Mouse (Mus musculus) embryonic facial prominence, embryonic 14.5 days (tissue): ENCODE data around the gene Dlg4. TPM values are rescaled to one million over a fixed set of nuclear protein-coding genes. Genes with fewer than 3 reads are reported as not detected.

Experiments
- ATAC-seq: fragments of 200-750 bp; cut with Nextera tagmentation; 2 replicates; pipeline ENCODE4 v1.8.0; 2017; ENCODE audit warnings: low read depth, moderate number of reproducible peaks, moderate TSS enrichment
- DNase-seq: peaks from one replicate; pipeline ENCODE4 v3.0.0-alpha.2; 2015; ENCODE audit warnings: low spot score
- H3K27ac ChIP-seq: fragments of 300-500 bp; sonication (generic); replicated peaks from 2 replicates; pipeline ENCODE4 v1.5.1; 2014; ENCODE audit warnings: low read depth, mild to moderate bottlenecking, low read length, moderate library complexity
- H3K27me3 ChIP-seq: fragments of 300-500 bp; sonication (generic); replicated peaks from 2 replicates; pipeline ENCODE4 v1.6.1; 2014; ENCODE audit warnings: low read length; ENCODE audit not compliant: control insufficient read depth, insufficient read depth
- H3K36me3 ChIP-seq: fragments of 300-500 bp; sonication (generic); 2 replicates; pipeline ENCODE4 v1.6.1; 2014; ENCODE audit warnings: low read length, mixed read lengths; ENCODE audit not compliant: control insufficient read depth, insufficient read depth
- H3K4me1 ChIP-seq: fragments of 300-500 bp; sonication (generic); 2 replicates; pipeline ENCODE4 v1.6.1; 2014; ENCODE audit warnings: antibody characterized with exemption, low read length; ENCODE audit not compliant: control insufficient read depth, insufficient read depth
- H3K4me2 ChIP-seq: fragments of 300-500 bp; sonication (generic); 2 replicates; pipeline ENCODE4 v1.6.1; 2014; ENCODE audit warnings: low read depth, mild to moderate bottlenecking, low read length, moderate library complexity, mixed read lengths
- H3K4me3 ChIP-seq: fragments of 300-500 bp; sonication (generic); 2 replicates; pipeline ENCODE4 v1.5.1; 2014; ENCODE audit warnings: low read depth, mild to moderate bottlenecking, low read length
- H3K9ac ChIP-seq: fragments of 300-500 bp; sonication (generic); 2 replicates; pipeline ENCODE4 v1.6.1; 2014; ENCODE audit warnings: low read depth, mild to moderate bottlenecking, low read length, moderate library complexity, mixed read lengths
- H3K9me3 ChIP-seq: fragments of 300-500 bp; sonication (generic); 2 replicates; pipeline ENCODE4 v1.6.1; 2016; ENCODE audit warnings: low read length; ENCODE audit not compliant: control insufficient read depth
- WGBS: fragments of 180-500 bp; shearing (Covaris S2); extraction: QIAGEN DNeasy Blood & Tissue Kit; methylation state at CpG from one replicate; pipeline ENCODE4 v1.1.7; 2014; 5-methylcytosine and 5-hydroxymethylcytosine counted together
- polyA plus RNA-seq: library from polyadenylated mRNA; unstranded; fragments of >200 nt; fragmentation: Nextera tagmentation; extraction: Ambion mirVana; gene quantifications from 2 replicates; pipeline ENCODE4 v1.2.1, GENCODE M21; 2014

The Dlg4 gene
- polyA plus RNA-seq, 1 experiment from 2014 or later, result 8.4 TPM

DNA sequence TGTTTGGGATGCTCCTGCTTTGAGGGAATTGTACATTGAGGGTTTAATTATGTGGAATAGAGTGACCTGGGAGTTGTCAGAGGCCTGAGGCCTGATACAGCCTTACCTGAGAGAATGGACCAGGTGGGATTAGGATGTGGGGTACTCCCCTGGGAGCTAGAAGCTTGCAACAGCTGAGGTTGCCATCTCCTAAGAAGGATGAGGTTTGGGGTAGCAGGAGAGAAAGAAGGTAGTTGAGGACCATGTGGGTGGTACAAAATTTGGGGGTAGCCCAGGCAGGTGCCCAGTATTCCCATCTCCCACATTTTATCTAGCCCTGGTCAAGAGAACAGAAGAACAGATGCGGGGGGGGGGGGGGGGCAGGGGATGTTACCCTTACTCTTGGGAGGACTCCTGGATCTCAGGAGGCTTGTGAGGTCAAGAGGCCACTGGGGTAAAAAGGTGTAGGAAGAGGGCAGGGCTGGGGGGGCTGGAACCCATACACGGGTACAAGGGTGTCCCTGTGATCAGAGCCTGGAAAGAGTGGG lies 2.8 kb downstream of the Dlg4 start:
- ATAC-seq (no peak), DNase-seq (no peak)
- H3K4me1 ChIP-seq, result peaks cover 40% of the 10 kb centered on the region
- peak overlapping the region; percentile 94 for H3K27ac ChIP-seq
- WGBS, result 10% methylated on average over 1 of the region's 2 CpGs
- no peaks in the 10 kb centered on the region for H3K27me3 ChIP-seq
- H3K9me3 ChIP-seq, result no peaks in the 10 kb centered on the region
- H3K36me3 ChIP-seq, result no peaks in the 10 kb centered on the region
- H3K9ac ChIP-seq, result peak overlapping the region; percentile 85
- peak overlapping the region; percentile 85 for H3K4me2 ChIP-seq
- H3K4me3 ChIP-seq, result peak overlapping the region; percentile 69

DNA sequence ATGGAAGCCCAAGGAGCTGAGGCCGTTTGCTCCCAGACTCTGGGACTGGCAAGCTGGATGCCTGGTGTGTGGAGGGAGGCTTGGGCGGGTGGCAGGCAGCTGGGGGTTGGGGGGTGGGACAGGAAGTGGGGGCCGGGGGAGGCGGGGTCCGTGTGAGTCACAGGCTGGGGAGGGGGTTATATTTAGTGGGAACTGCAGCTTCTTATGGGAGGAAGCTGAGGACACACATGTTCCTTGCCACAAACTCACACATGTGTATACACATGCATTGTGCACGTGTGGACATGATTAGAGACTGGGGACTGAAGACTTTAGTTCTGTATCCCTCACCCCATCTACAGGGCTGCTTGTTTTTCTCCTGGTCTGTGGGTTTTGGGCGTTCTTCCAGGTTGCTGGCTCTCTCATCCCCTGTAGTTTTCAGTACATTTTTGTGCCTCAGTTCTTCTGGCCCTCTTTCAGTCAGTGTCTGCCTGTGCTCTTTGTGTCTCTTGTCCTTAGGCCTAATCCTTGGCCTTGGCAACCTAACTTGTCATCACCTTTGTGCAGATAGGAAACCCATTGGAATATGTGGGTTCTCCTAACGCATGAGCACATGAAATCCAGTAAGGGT lies 3.4 kb downstream of the Dlg4 start:
- Histone ChIP-seq H3K36me3 (no peaks in the 10 kb centered on the region), H3K4me2 (peak overlapping the region; percentile 85), H3K4me1 (peaks cover 38% of the 10 kb centered on the region), H3K9me3 (no peaks in the 10 kb centered on the region), H3K9ac (peak overlapping the region; percentile 85; the same call in 1 of the 2 replicates), H3K27ac (peak overlapping the region; percentile 94), H3K4me3 (peak overlapping the region; percentile 69), H3K27me3 (no peaks in the 10 kb centered on the region)
- ATAC-seq (no peak), DNase-seq (peak; percentile 64)
- 15% methylated on average over 7 of the region's 8 CpGs for WGBS

DNA sequence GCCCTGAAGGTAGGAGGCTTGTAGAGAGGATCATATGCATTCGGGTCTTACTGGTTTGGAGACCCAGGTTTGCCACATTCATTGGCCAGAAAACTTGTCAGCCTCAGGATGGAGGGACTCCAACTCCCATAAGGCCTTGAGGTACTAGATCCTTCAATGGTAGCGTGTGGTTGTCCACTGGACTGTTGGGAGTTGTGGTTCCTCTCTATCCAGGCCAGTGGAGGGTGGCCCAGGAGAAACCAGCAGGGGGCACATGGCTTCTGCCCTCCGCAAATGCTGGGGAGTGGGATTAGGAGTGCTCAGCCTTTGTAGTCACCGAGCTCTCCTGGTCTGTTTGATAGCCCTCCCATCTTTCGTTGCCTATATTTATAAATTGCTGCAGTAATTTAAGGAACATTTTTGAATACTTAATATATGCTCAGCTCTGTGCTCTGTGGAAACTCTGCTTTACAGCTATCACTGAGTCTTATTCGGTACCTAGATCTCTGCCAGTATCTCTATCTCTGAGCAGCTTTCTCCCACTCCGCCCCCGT lies 4.1 kb downstream of the Dlg4 start:
- Histone ChIP-seq H3K9ac (peak overlapping the region; percentile 41), H3K4me2 (peak overlapping the region; percentile 85), H3K27ac (peak overlapping the region; percentile 94), H3K4me1 (peaks cover 39% of the 10 kb centered on the region), H3K9me3 (no peaks in the 10 kb centered on the region), H3K4me3 (peak overlapping the region; percentile 69), H3K36me3 (no peaks in the 10 kb centered on the region), H3K27me3 (no peaks in the 10 kb centered on the region)
- ATAC-seq (peak; percentile 87), DNase-seq (peak; percentile 93)
- under 1% methylated on average over 8 of the region's 8 CpGs for WGBS

DNA sequence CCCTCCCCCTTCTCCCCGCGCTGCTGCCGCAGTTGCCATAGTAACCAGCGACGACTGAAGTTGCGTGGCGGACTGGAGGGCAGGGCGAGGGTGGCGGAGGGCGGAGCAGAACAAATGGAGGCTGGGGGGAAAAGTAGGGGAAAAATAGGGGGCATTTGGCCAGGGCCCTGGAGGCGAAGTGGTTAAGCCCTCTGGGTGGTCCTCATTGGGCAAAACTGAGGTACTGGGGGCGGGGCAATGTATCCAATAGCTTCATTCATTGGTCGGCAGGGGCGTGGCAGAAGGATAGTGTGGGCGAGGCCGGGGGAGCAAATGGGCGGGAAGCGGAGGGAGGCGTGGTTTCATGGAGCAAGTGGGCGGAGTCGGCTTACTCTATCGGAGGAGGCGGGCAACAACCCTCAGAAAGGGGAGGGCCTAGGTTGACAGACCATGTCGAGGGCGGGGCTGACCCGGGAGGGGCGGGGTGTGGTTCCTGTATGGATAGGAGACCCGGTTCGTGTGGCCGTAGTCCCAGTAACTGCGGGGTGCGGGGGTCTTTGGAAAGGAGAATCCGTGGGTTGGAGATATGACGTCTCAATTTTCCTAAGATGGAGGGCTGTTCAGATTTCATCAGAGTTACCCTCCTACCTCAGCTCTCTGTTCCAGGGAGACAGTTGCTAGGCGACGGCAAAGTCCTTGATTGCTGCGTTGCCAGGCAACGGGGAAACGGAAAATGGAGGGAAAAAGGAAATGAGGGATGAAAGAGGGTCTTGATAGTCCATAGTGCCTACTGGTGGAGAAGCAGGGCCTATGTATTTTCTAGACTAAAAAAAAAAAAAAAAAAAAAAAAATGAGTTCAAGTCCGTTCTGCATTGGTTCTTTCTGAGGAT lies 4.8 kb downstream of the Dlg4 start:
- peak; percentile 61 for ATAC-seq

DNA sequence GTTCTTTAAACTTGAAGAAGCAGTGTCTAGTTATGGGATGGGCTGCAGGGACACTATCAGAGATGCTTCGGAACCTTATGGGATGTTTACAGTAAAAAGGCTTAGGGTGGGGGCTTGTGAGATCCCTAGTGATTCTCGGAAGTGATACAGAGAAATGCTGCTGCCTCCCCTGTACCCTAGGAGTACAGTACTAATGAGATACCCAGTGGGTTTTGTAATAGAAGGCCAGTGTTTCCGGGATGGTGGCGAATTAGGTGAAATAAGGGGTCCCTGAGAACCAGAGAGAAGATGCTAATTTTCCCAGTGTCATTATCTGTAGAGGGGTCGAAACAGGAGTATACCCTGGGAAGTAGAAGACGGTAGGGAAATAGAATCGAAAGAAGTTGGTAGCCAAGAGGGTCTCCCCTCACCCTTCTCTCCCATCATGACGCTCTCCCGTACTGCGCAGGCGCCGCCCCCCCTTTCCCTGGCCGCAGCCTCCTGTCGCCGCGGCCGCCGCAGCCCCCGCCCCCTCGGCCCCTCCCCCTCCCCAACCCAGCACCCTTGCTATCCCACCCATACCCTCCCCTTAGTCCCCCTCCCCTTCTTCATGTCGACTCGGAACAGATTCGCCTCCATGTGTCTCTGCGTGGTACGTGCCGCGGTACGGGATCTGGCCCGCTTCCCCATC lies 6.9 kb downstream of the Dlg4 start:
- 5% methylated on average over 21 of the region's 29 CpGs for WGBS
- peak; percentile 52 for DNase-seq
- peaks cover 55% of the 10 kb centered on the region for H3K4me1 ChIP-seq

More for the DNA sequence above, 4.8 kb downstream of the Dlg4 start:
- Histone ChIP-seq H3K4me2 (peak overlapping the region; percentile 85), H3K27me3 (no peaks in the 10 kb centered on the region), H3K4me1 (peaks cover 46% of the 10 kb centered on the region), H3K36me3 (no peaks in the 10 kb centered on the region), H3K9me3 (no peaks in the 10 kb centered on the region), H3K27ac (peak overlapping the region; percentile 94; the same call in 1 of the 2 replicates), H3K9ac (peak overlapping the region; percentile 41), H3K4me3 (peak overlapping the region; percentile 69)
- WGBS, result 2% methylated on average over 40 of the region's 40 CpGs
- DNase-seq, result peak; percentile 99

DNA sequence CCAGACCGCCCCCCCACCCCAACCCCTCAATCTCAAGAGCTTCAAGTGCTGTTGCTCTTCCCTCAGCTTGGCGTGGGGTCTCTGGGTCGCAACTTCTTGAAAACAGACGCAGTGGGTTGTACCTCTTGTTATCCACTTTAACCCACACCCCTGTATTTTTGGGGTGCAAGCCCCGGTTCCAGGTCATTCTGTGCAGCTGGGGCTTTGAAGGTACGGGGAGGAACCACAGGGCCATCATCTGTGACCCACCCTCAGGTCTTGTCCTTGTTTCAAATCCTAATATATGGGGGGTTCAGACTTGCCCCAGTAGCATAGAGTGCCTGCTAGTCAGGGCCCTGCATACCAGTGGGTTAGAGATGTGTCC lies 7.4 kb downstream of the Dlg4 start:
- peaks cover 60% of the 10 kb centered on the region for H3K4me1 ChIP-seq
- H3K36me3 ChIP-seq, result no peaks in the 10 kb centered on the region
- H3K9me3 ChIP-seq, result no peaks in the 10 kb centered on the region
- peak overlapping the region; percentile 28 for H3K4me3 ChIP-seq
- no peak overlapping the region; the same call in 1 of the 2 replicates for H3K27ac ChIP-seq
- no peak for DNase-seq
- peak overlapping the region; percentile 57 for H3K9ac ChIP-seq
- H3K27me3 ChIP-seq, result no peaks in the 10 kb centered on the region
- peak overlapping the region; percentile 60 for H3K4me2 ChIP-seq
- no peak for ATAC-seq
- 9% methylated on average over 6 of the region's 6 CpGs for WGBS

More for the DNA sequence above, 6.9 kb downstream of the Dlg4 start:
- Histone ChIP-seq H3K9me3 (no peaks in the 10 kb centered on the region), H3K27me3 (no peaks in the 10 kb centered on the region), H3K27ac (no peak overlapping the region; the same call in 1 of the 2 replicates), H3K9ac (peak overlapping the region; percentile 57), H3K4me2 (peak overlapping the region; percentile 60), H3K36me3 (no peaks in the 10 kb centered on the region), H3K4me3 (peak overlapping the region; percentile 28)
- no peak for ATAC-seq

DNA sequence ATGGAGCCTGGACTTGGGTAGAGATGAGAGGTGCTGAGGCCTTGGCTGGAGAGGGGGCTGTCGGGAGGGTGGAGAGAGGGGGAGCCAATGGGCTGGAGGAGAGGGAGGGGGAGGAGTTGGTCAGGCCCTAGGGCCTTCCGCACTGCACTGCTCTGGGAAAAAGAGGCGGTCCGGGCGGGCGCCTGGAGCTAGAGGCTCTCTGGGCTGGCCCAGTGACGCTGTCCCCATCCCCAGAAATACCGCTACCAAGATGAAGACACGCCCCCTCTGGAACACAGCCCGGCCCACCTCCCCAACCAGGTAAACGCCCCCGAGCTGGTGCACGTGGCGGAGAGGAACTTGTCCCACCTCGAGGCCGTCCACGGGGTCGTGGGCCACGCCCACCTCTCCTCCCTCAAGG lies 9.9 kb downstream of the Dlg4 start:
- ATAC-seq, result peak; percentile 50
- H3K9ac ChIP-seq, result peak overlapping the region; percentile 42
- WGBS, result 5% methylated on average over 15 of the region's 19 CpGs

DNA sequence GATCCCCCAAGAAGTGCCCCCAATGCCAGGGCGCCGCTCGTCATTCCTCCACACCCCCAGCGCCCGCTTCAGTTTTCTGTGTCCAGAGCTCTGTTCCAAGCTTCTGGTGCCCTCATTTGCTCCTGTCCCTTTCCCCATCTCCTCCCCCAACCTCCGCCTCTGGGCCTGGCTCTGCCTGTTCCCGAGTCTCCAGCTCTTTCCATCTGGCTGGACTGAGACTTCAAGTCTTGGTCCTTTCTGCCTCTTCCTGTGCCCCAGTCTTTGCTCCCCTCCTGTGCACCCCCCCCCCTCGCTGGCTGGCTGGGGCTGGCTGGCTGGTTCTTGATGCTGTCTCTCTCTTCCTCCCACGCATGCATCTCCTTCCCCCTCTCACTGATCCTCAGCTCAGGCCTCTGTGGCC lies 10.7 kb downstream of the Dlg4 start:
- peak overlapping the region; percentile 42 for H3K9ac ChIP-seq
- DNase-seq, result no peak
- peak overlapping the region; percentile 95 for H3K27ac ChIP-seq
- peaks cover 22% of the 10 kb centered on the region for H3K36me3 ChIP-seq
- no peak for ATAC-seq
- peak overlapping the region; percentile 51 for H3K4me2 ChIP-seq
- no peaks in the 10 kb centered on the region for H3K27me3 ChIP-seq
- peaks cover 59% of the 10 kb centered on the region for H3K4me1 ChIP-seq
- H3K9me3 ChIP-seq, result no peaks in the 10 kb centered on the region
- H3K4me3 ChIP-seq, result peak overlapping the region; percentile 20; the same call in 1 of the 2 replicates
- WGBS, result 40% methylated on average over 6 of the region's 9 CpGs

More for the DNA sequence above, 9.9 kb downstream of the Dlg4 start:
- no peaks in the 10 kb centered on the region for H3K27me3 ChIP-seq
- peak; percentile 82 for DNase-seq
- H3K4me1 ChIP-seq, result peaks cover 59% of the 10 kb centered on the region
- H3K4me2 ChIP-seq, result peak overlapping the region; percentile 51
- peak overlapping the region; percentile 20 for H3K4me3 ChIP-seq
- no peaks in the 10 kb centered on the region for H3K9me3 ChIP-seq
- H3K36me3 ChIP-seq, result peaks cover 15% of the 10 kb centered on the region
- peak overlapping the region; percentile 95 for H3K27ac ChIP-seq
